ENCODE assay signal across 15 mouse cellular contexts in genomic region chr7:97313364-97313995, GRCm38 (mm10).
"Had no signal": no experiment of that assay in that cellular context is flagged by ENCODE, and none has a peak within 500 bp of the region (broad histone marks: within the 10 kb centered on the region; RNA-seq: fewer than 3 reads in every experiment).

No protein-coding gene starts in this region.

- H3K4me3 ChIP-seq: left cerebral cortex, adult 2 months; liver, embryonic 13.5 days; midbrain, embryonic 13.5 days; myocyte; neural tube, embryonic 13.5 days had no signal

- H3K9me3 ChIP-seq: liver, embryonic 13.5 days; midbrain, embryonic 13.5 days; neural tube, embryonic 13.5 days had no signal

- DNase-seq: kidney, adult 9 months; layer of hippocampus, postnatal 36 days; liver, embryonic 13.5 days; lung, adult 2 months; lung, postnatal 14 days; right cerebral cortex, adult 18-20 months; right cerebral cortex, postnatal 4 days; thymus, postnatal 14 days had no signal

- H3K27me3 ChIP-seq: liver, embryonic 13.5 days; midbrain, embryonic 13.5 days; neural tube, embryonic 13.5 days had no signal

- H3K9ac ChIP-seq: liver, embryonic 13.5 days; midbrain, embryonic 13.5 days; neural tube, embryonic 13.5 days had no signal

- H3K4me1 ChIP-seq: liver, embryonic 13.5 days; midbrain, embryonic 13.5 days; neural tube, embryonic 13.5 days had no signal

- H3K27ac ChIP-seq: left cerebral cortex, adult 2 months; liver, embryonic 13.5 days; midbrain, embryonic 13.5 days; neural tube, embryonic 13.5 days; stomach, postnatal 0 days had no signal

- ATAC-seq: intestine, postnatal 0 days; midbrain, embryonic 13.5 days; midbrain, embryonic 16.5 days had no signal

- H3K4me2 ChIP-seq: liver, embryonic 13.5 days; midbrain, embryonic 13.5 days; neural tube, embryonic 13.5 days had no signal
